Mouse (Mus musculus) cerebellum, adult 18-20 months (tissue): ENCODE results near the gene Hap1.
A peak's percentile ranks its signal among the peaks of the same experiment; 100 is the strongest.
"Not testable (repeated sequence)": the region's sequence is repeated elsewhere in the genome, so short reads cannot be mapped to it uniquely, and the experiment has no call there.

Experiments used
- DNase-seq, 2 experiments: peaks; one replicate each; pipeline ENCODE4 v3.0.0; 2021

Hap1 gene

GRCm38 (mm10) chr11:100317826-100318380 is 38.0 kb downstream of the Hap1 start:
- DNase-seq: no peak

- DNase-seq: no peak
These were observed 40.5 kb downstream of the Hap1 start for GRCm38 (mm10) chr11:100315439-100315838.

GRCm38 (mm10) chr11:100313424-100313823 is 42.5 kb downstream of the Hap1 start:
- no peak for DNase-seq

GRCm38 (mm10) chr11:100312096-100312679 is 43.7 kb downstream of the Hap1 start:
- no peak for DNase-seq

GRCm38 (mm10) chr11:100311656-100312055 is 44.3 kb downstream of the Hap1 start:
- DNase-seq: no peak

- DNase-seq: not testable (repeated sequence)
These were observed 47.3 kb downstream of the Hap1 start for GRCm38 (mm10) chr11:100308672-100309071.

- DNase-seq: no peak
These were observed 48.0 kb downstream of the Hap1 start for GRCm38 (mm10) chr11:100307900-100308299.

- no peak for DNase-seq
These were observed 54.6 kb downstream of the Hap1 start for GRCm38 (mm10) chr11:100301292-100301691.

- DNase-seq: peak; percentile 70 to 78
These were observed 55.6 kb downstream of the Hap1 start for GRCm38 (mm10) chr11:100300293-100300692.

- peak; percentile 79 to 88 for DNase-seq
These were observed 57.5 kb downstream of the Hap1 start for GRCm38 (mm10) chr11:100298274-100299036.

- DNase-seq: no peak
These were observed 58.1 kb downstream of the Hap1 start for GRCm38 (mm10) chr11:100297801-100298200.
